Mouse (Mus musculus) G1E (cell line): ENCODE measurements at regions not wholly inside any gene's neighbourhood (a gene's known extent, or its start where the extent isn't known, plus 50 kb on each side); places are given as distances from the start of the nearest gene placed in this dataset.

Experiments used
- CTCF ChIP-seq: IDR thresholded peaks from 2 replicates; pipeline ENCODE4 v1.5.1; 2012; ENCODE audit warnings: low read depth, low read length, inconsistent platforms, mixed read lengths
- GATA1 ChIP-seq: IDR thresholded peaks from 2 replicates; pipeline ENCODE4 v1.6.1; 2012; ENCODE audit warnings: borderline replicate concordance, low read length, inconsistent platforms, mixed read lengths
- POLR2AphosphoS5 ChIP-seq: IDR thresholded peaks from 2 replicates; pipeline ENCODE4 v1.6.1; 2012; ENCODE audit warnings: low read depth, low read length, inconsistent platforms; ENCODE audit not compliant: insufficient replicate concordance
- TAL1 ChIP-seq: conservative IDR thresholded peaks from 2 replicates; pipeline ENCODE4 v1.6.1; 2012; ENCODE audit warnings: low read depth, low read length, inconsistent platforms, mixed read lengths

DNA sequence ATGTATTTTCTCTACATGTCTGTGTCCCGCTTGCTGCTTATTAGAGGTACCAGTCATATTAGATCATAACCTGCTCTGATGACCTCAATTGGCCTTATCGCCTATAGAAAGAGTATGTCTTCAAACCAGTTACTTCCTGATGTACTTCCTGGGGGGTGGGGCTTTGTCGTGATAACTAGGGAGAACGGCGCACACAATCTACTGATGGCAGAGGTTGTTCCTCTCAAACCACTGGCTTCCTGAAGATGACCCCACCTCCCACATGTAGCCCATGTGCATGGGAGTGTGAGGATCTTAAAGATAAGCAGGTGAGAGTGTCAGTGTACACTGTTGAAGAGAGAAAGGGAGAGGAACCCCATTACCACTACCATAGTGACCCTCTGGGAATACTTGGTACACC, 84.4 kb upstream of the Cd93 start:
- TF ChIP-seq CTCF (no peak), GATA1 (no peak), TAL1 (no peak), POLR2AphosphoS5 (no peak)
